Mouse (Mus musculus) limb, embryonic 15.5 days (tissue): Measurements from ENCODE around the gene Bcl2l15. TPM values are rescaled to one million over a fixed set of nuclear protein-coding genes. Genes with fewer than 3 reads are reported as not detected.
"Not testable (repeated sequence)": the region's sequence is repeated elsewhere in the genome, so short reads cannot be mapped to it uniquely, and the experiment has no call there.

Experiments used
- ATAC-seq: fragments of 200-750 bp; cut with Nextera tagmentation; 2 replicates; pipeline ENCODE4 v1.8.0; 2017; ENCODE audit warnings: low read depth, moderate TSS enrichment; ENCODE audit not compliant: insufficient number of reproducible peaks, low FRiP score, low TSS enrichment
- H3K27ac ChIP-seq: fragments of 300-500 bp; sonication (generic); 2 replicates; pipeline ENCODE4 v1.5.1; 2015; ENCODE audit warnings: moderate library complexity, mild to moderate bottlenecking, inconsistent platforms
- H3K27me3 ChIP-seq: fragments of 300-500 bp; sonication (generic); 2 replicates; pipeline ENCODE4 v1.6.1; 2015; ENCODE audit warnings: inconsistent platforms
- H3K36me3 ChIP-seq: fragments of 300-500 bp; sonication (generic); 2 replicates; pipeline ENCODE4 v1.6.1; 2015; ENCODE audit warnings: inconsistent platforms
- H3K4me1 ChIP-seq: fragments of 300-500 bp; sonication (generic); 2 replicates; pipeline ENCODE4 v1.6.1; 2015; ENCODE audit warnings: inconsistent platforms
- H3K4me2 ChIP-seq: fragments of 300-500 bp; sonication (generic); 2 replicates; pipeline ENCODE4 v1.6.1; 2015; ENCODE audit warnings: mild to moderate bottlenecking, inconsistent platforms
- H3K4me3 ChIP-seq: fragments of 300-500 bp; sonication (generic); 2 replicates; pipeline ENCODE4 v1.5.1; 2015; ENCODE audit warnings: mild to moderate bottlenecking, inconsistent platforms
- H3K9ac ChIP-seq: fragments of 300-500 bp; sonication (generic); 2 replicates; pipeline ENCODE4 v1.6.1; 2015; ENCODE audit warnings: inconsistent platforms
- H3K9me3 ChIP-seq: fragments of 300-500 bp; sonication (generic); 2 replicates; pipeline ENCODE4 v1.6.1; 2016; ENCODE audit warnings: inconsistent platforms
- WGBS: fragments of 180-500 bp; shearing (Covaris S2); methylation state at CpG from one replicate; pipeline ENCODE4 v1.1.7; 2015; 5-methylcytosine and 5-hydroxymethylcytosine counted together
- polyA plus RNA-seq: library from polyadenylated mRNA; unstranded; fragments of >200 nt; fragmentation: Nextera tagmentation; extraction: Ambion mirVana; gene quantifications from 2 replicates; pipeline ENCODE4 v1.2.1, GENCODE M21; 2015

Bcl2l15 gene
- 0.46 and 0.87 TPM in 2 replicates for polyA plus RNA-seq

DNA sequence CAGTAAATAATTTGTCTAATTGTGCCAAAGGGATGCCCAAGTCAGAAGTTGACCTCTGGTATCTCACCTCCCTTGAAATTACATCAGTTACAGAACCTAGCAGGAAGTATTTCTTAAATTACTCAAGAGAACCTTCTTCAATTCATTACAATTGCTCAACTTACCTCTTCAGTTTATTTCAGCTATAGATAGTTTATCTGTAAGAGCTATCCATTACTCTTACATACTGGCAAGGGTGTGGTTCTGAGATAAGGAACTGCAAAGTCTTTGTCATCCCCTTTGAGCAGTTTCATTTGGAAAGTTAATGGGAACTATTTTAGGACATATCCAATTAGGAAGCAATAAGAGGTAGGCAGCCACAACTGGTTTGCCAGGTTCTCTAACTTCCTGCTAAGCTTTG is at the start of gene Bcl2l15:
TSS of gene Bcl2l15 (plus strand) at position 176 of the 400 bp plus-strand sequence.
- no peaks in the 10 kb centered on the region for H3K27me3 ChIP-seq
- H3K36me3 ChIP-seq, result no peaks in the 10 kb centered on the region
- no peak for ATAC-seq
- no peaks in the 10 kb centered on the region for H3K9me3 ChIP-seq
- no peak within 1 kb of the TSS for H3K4me2 ChIP-seq
- H3K27ac ChIP-seq, result no peak within 1 kb of the TSS
- H3K9ac ChIP-seq, result no peak within 1 kb of the TSS
- no peak within 1 kb of the TSS for H3K4me3 ChIP-seq
- no peaks in the 10 kb centered on the region for H3K4me1 ChIP-seq

DNA sequence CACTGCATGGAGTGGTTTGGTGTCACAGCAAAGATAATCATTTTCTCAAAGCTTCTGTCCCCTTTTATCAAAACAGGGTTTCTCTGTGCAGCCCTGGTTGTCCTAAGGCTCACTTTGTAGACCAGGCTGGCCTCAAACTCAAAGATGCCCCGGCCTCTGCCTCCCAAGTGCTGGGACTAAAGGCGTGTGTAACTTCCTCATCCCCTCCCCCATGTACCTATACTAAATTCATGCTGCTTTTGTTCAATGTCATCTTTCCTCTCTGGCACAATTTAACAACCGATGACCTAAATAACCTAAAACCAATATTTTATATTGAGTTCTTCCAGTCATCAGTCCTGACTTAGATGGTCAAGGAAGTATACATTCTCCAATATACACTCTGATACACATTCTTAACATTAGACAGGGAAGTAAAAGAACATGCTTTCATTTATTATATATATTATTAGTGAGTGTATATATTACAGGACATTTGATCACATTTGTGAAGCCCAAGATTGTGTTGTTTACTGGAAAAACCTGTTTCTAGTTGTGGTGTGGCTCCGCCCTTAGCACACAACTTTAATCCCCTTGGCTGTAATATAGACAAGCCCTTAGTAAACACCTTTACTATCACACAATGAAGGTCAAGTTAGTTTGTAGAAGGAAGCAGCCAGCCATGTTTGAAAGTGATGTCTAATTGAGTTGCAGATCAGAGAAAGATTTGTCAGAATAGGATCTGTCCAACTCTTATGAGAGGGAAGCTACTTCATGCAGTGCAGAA is 49.4 kb upstream of the Bcl2l15 start:
- no peak overlapping the region for H3K27ac ChIP-seq
- no peak overlapping the region for H3K4me3 ChIP-seq
- no peak overlapping the region for H3K9ac ChIP-seq
- WGBS, result 83% methylated on average over 4 of the region's 4 CpGs
- H3K4me1 ChIP-seq, result peaks cover 8% of the 10 kb centered on the region; the same call in 1 of the 2 replicates
- peaks cover 1% of the 10 kb centered on the region; the same call in 1 of the 2 replicates for H3K36me3 ChIP-seq
- no peak for ATAC-seq
- no peaks in the 10 kb centered on the region for H3K27me3 ChIP-seq
- H3K9me3 ChIP-seq, result no peaks in the 10 kb centered on the region
- H3K4me2 ChIP-seq, result no peak overlapping the region

DNA sequence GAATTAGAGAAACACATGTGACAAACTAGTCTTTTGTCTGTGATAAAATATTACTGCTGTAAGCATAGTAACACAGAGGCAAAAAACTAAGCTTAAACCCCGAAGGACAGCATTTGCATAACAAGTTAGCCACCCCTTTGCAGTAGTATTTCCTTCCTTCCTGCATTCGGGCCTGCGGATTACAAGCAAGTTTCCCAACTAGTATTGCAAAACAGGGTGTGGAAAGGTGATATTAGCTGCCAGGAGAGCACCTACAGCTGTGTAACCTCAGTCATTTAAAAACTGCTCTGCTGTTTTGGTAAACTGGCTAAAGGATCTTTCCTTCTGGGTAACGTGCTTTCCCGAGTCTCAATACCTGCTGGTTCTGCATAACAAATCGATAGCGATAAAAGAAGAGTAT is 45.2 kb upstream of the Bcl2l15 start:
- Histone ChIP-seq H3K4me2 (no peak overlapping the region), H3K9me3 (no peaks in the 10 kb centered on the region), H3K27me3 (no peaks in the 10 kb centered on the region), H3K4me3 (no peak overlapping the region), H3K36me3 (no peaks in the 10 kb centered on the region), H3K9ac (no peak overlapping the region), H3K27ac (0 out of 2 replicates have a peak overlapping the region, but pooled peaks have one; percentile 1), H3K4me1 (peaks cover 20% of the 10 kb centered on the region; the same call in 1 of the 2 replicates)
- WGBS, result 63% methylated on average over 7 of the region's 7 CpGs
- no peak for ATAC-seq

DNA sequence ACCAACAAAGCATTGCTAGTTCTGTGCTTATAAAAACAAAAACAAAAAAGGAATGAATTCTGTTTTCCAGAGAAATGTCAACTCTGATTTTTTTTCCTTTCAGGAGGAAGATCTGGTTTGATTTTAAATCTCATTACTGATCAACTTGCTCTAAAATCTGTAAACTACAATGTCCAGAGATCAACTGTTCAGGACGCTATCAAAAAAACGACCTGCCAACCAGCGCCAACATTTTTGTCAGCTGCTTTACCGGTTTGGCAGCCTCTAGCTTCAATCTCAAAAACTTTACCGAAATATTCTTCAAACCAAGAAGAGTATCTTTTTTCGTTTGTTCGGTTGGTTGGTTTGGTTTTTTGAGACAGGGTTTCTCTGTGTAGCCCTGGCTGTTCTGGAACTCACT is 43.3 kb upstream of the Bcl2l15 start:
- Histone ChIP-seq H3K27ac (no peak overlapping the region), H3K4me1 (peaks cover 19% of the 10 kb centered on the region; the same call in 1 of the 2 replicates), H3K36me3 (no peaks in the 10 kb centered on the region), H3K9ac (no peak overlapping the region), H3K9me3 (no peaks in the 10 kb centered on the region), H3K4me3 (no peak overlapping the region), H3K27me3 (no peaks in the 10 kb centered on the region), H3K4me2 (peak overlapping the region; percentile 65; the same call in 1 of the 2 replicates)
- no peak for ATAC-seq
- 63% methylated on average over 7 of the region's 7 CpGs for whole genome bisulfite sequencing

DNA sequence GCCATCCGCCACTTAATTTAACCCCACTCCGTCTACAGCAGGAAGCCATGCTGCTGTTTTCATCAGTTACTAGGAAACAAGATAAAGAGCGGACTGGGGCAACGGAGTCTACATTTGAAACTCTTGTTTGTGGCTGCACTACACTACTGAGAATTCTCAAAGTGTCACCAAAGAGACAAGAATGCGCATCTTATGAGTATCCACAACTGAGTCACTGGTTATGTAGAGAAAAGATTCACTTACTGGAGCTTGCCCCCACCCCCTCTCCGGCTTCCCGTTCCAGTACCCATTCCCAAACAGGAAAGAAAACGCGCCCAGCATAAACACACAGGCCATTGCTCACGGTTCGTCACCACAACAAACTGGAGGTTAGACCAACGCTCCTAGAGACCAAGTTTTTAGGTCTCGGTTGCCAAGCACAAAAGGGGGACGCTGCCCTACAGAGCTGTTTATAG is 42.5 kb upstream of the Bcl2l15 start:
- no peaks in the 10 kb centered on the region for H3K36me3 ChIP-seq
- peaks cover 18% of the 10 kb centered on the region; the same call in 1 of the 2 replicates for H3K4me1 ChIP-seq
- H3K4me2 ChIP-seq, result peak overlapping the region; percentile 65
- no peaks in the 10 kb centered on the region for H3K9me3 ChIP-seq
- peak overlapping the region; percentile 91 for H3K9ac ChIP-seq
- H3K4me3 ChIP-seq, result peak overlapping the region; percentile 98
- no peaks in the 10 kb centered on the region for H3K27me3 ChIP-seq
- H3K27ac ChIP-seq, result peak overlapping the region; percentile 92
- 2% methylated on average over 14 of the region's 14 CpGs for WGBS
- no peak for ATAC-seq

DNA sequence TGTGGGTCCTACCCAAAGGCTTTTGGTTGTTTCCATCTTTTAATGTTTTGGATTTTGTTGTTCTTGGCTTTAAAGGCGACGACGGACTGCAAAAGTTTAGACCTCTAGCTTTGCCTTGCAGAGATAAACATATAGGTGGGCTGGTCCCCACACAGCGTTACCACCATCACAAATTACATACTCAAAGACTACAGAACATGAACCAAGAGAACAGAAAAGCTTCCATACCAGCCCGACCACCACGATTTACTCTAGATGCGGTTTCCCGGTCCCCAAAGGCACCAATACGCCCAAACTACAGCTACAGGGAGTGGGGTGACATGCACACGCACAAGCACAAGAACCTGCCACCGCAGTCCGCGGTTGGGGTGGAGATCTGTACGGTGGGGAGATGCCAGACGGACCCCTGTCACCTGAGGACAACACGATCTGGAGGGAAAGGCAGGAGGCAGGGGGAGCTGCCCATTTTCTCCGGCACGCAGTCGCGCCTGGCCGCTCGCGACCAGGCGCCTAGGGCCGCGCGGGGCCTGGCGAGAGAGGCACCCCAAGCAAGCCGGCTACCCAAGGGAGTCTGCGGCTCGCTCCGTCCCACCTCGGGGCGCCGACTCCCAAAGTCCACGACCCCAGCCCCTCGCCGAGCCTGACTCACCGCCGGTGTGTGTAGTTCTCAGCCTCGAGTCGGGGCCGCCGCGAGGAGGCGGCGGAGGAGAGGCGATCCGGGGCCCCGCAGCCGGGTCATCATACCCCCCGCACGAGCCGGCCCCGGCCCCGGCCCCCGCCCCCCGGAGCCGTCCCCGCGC is 41.9 kb upstream of the Bcl2l15 start:
- Histone ChIP-seq H3K4me3 (peak overlapping the region; percentile 98), H3K4me2 (peak overlapping the region; percentile 65), H3K36me3 (no peaks in the 10 kb centered on the region), H3K27ac (peak overlapping the region; percentile 92), H3K9ac (peak overlapping the region; percentile 91), H3K27me3 (no peaks in the 10 kb centered on the region), H3K9me3 (no peaks in the 10 kb centered on the region), H3K4me1 (peaks cover 18% of the 10 kb centered on the region; the same call in 1 of the 2 replicates)
- peak; percentile 61 for ATAC-seq
- WGBS, result under 1% methylated on average over 59 of the region's 61 CpGs

DNA sequence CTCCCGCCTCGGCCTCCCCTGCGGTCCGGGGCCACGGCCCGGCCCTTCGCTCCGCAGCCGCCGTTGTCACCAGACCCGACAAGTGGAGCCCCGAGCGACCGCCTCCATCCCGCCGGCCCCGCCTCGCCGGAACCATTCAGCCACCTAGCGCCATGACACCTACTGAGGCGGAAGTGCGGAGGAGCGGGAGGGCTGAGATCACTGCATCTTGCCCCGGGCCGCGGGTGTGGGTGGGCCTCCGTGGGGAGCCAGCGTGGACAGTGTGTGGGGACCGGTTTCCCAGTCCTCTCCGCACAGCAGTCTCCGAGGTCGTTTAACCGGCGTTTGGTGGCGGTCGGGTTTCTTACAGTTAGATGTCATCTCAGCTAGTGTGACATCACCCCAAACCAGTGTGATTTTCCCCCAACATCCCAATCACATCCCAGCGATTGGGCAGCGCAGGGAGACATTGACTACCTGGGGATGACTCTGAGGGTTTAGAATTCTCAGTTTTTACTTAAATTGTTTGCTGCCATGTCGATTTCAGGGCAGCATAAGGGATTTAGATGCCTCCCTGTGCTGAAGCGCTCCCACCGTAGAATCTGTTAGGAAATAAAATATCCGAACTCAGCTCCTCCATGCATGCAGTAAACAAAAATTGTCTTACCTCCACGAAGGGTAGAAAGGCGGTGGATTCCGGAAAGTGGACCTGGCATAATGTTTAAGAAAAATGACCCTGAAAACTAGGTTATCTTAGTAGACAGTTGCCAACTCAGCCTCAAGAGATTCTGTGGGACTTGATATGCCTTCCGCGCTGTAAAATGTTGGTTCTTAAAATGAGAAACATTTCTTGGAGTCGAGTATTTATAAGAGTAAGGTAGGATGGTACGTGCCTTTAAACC is 40.9 kb upstream of the Bcl2l15 start, which contains the start of gene Hipk1:
TSS of gene Hipk1 (minus strand) at position 334 of the 881 bp plus-strand sequence.
- Histone ChIP-seq H3K4me1 (peaks cover 15% of the 10 kb centered on the region; the same call in 1 of the 2 replicates), H3K4me2 (peak within 1 kb of the TSS; percentile 65), H3K27ac (peak within 1 kb of the TSS; percentile 92), H3K9me3 (no peaks in the 10 kb centered on the region), H3K27me3 (no peaks in the 10 kb centered on the region), H3K9ac (peak within 1 kb of the TSS; percentile 91), H3K36me3 (no peaks in the 10 kb centered on the region), H3K4me3 (peak within 1 kb of the TSS; percentile 98)
- WGBS, result 11% methylated on average over 38 of the region's 49 CpGs
- peak; percentile 96 for ATAC-seq

DNA sequence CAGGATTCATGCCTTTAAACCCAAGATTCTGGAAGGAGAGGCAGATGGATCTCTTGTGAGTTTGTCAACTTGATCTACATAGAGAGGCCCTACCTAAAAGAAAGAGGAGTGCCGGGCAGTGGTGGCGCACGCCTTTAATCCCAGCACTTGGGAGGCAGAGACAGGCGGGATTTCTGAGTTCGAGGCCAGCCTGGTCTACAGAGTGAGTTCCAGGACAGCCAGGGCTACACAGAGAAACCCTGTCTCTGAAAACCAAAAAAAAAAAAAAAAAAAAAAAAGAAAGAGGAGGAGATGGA is 40.3 kb upstream of the Bcl2l15 start:
- H3K9ac ChIP-seq, H3K36me3 ChIP-seq, H3K27ac ChIP-seq, ATAC-seq, H3K9me3 ChIP-seq, H3K27me3 ChIP-seq: not testable (repeated sequence)
- H3K4me3 ChIP-seq, result 0 out of 2 replicates have a peak overlapping the region, but pooled peaks have one; percentile 98
- H3K4me1 ChIP-seq, result peaks cover 14% of the 10 kb centered on the region; the same call in 1 of the 2 replicates
- WGBS, result 82% methylated on average over 5 of the region's 5 CpGs
- H3K4me2 ChIP-seq, result peak overlapping the region; percentile 65; the same call in 1 of the 2 replicates

DNA sequence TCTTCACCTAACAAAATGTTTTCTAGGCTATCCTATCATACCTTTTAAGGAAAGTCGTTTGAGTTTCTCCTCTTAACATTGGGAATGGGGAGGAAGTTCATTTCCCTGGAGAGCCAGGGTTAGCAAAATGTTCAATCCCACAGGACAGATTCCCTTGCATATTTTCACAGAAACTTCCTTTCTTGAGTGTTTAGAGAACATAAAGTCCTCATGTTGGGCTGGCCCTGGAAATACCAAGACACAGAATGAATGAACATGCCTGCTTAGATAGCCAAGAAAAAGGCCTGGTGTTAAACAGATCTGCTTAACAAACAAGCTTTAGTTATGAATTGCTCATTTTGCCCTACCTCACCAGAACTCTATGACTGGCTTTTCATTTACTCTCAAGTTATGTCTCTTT is 39.8 kb upstream of the Bcl2l15 start:
- Histone ChIP-seq H3K27me3 (no peaks in the 10 kb centered on the region), H3K4me3 (no peak overlapping the region), H3K4me2 (no peak overlapping the region), H3K9ac (no peak overlapping the region), H3K4me1 (peaks cover 12% of the 10 kb centered on the region; the same call in 1 of the 2 replicates), H3K36me3 (no peaks in the 10 kb centered on the region), H3K27ac (no peak overlapping the region), H3K9me3 (no peaks in the 10 kb centered on the region)
- WGBS, result 69% methylated on average over 1 of the region's 1 CpGs
- ATAC-seq, result no peak

DNA sequence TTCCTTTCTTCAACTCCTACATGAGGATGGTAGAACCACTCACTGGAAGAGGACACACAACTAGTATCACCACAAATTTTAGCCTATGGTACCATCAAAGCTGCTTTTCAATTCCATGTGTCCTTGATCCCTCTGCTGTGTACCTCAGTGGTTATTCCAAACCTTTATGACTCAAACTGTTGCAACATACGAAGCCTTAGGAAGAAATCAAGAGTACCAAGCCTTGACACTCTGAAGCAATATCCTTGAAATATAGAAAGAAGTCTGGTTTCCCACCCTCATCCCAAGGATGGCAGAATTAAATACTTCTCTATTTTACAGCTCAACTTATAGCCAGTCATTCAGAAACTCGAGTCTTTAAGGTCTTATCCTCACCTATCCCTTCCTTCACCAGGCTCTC is 36.0 kb upstream of the Bcl2l15 start:
- Histone ChIP-seq H3K4me1 (no peaks in the 10 kb centered on the region), H3K36me3 (no peaks in the 10 kb centered on the region), H3K9ac (no peak overlapping the region), H3K4me2 (no peak overlapping the region), H3K9me3 (no peaks in the 10 kb centered on the region), H3K27me3 (no peaks in the 10 kb centered on the region), H3K27ac (no peak overlapping the region), H3K4me3 (no peak overlapping the region)
- 58% methylated on average over 2 of the region's 2 CpGs for WGBS
- ATAC-seq, result no peak

DNA sequence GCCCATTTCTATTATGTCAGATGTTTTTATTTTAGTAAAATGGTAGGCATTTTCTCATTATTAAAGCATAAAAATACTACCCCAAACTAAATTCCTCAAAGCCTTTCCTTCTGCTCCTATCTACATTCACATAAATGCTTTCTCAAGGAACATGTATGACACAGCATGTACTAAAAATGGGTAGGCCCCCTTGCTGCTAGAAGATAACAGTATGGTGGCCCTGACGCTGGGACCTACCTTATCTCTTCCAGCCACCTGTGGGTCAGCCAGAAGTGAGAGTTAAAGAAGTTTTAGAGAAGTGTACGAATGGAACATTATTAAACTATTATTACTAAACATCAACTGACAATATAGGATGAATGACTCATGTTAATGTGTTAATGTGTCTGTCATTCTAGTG is 32.9 kb upstream of the Bcl2l15 start:
- WGBS, result 73% methylated on average over 2 of the region's 2 CpGs
- ATAC-seq, result no peak
- H3K9me3 ChIP-seq, result no peaks in the 10 kb centered on the region

More for the DNA sequence above, 32.9 kb upstream of the Bcl2l15 start:
- H3K36me3 ChIP-seq, result peaks cover 18% of the 10 kb centered on the region
- H3K27me3 ChIP-seq, result no peaks in the 10 kb centered on the region
- H3K4me3 ChIP-seq, result no peak overlapping the region
- no peaks in the 10 kb centered on the region for H3K4me1 ChIP-seq
- H3K4me2 ChIP-seq, result no peak overlapping the region
- no peak overlapping the region for H3K9ac ChIP-seq
- H3K27ac ChIP-seq, result no peak overlapping the region
